Mouse (Mus musculus): ENCODE measurements around the gene Adgrg5. TPM values are rescaled to one million over a fixed set of nuclear protein-coding genes. Genes with fewer than 3 reads are reported as not detected.

Adgrg5 gene
- total RNA-seq, 2 experiments from 2014 or later: not detected

- no peak for DNase-seq (ENCODE audit: low spot score)
Observed at GRCm38 (mm10) chr8:94992010-94992409, 68.5 kb downstream of the Adgrg5 start.

GRCm38 (mm10) chr8:94992534-94992933 is 69.0 kb downstream of the Adgrg5 start:
- no peak for DNase-seq (ENCODE audit: low spot score)

Other genes with a start within 250 kb of the Adgrg5 start
- 1 to 10 TPM; 1.3 to 2.0 TPM for gene Pllp, start 227.4 kb upstream of the Adgrg5 start, total RNA-seq (2021)
- gene Ccl22, start 178.1 kb upstream of the Adgrg5 start, total RNA-seq (2021): not detected
- gene Cx3cl1, start 151.7 kb upstream of the Adgrg5 start, total RNA-seq (2021): 1 to 10 TPM in 1 of 2 experiments, under 1 TPM in 1; 0.71 to 1.5 TPM
- not detected for gene Ccl17, start 113.2 kb upstream of the Adgrg5 start, total RNA-seq (2021)
- gene Coq9, start 85.4 kb upstream of the Adgrg5 start, total RNA-seq (2021): 100 to 1,000 TPM; 392 to 399 TPM
- 10 to 100 TPM; 30.8 to 38.8 TPM for gene Ciapin1, start 85.3 kb upstream of the Adgrg5 start, total RNA-seq (2021)
- 10 to 100 TPM; 48.9 to 56.7 TPM for gene Polr2c, start 66.2 kb upstream of the Adgrg5 start, total RNA-seq (2021)
- gene Dok4, start 47.4 kb upstream of the Adgrg5 start, total RNA-seq (2021): 1 to 10 TPM; 3.3 to 7.2 TPM
- 1 to 10 TPM; 2.5 to 5.3 TPM for gene Ccdc102a, start 5.6 kb upstream of the Adgrg5 start, total RNA-seq (2021)
- 10 to 100 TPM; 19.8 to 24.3 TPM for gene Adgrg1, start 51.1 kb downstream of the Adgrg5 start, total RNA-seq (2021)
- under 1 TPM; 0.26 to 0.80 TPM for gene Adgrg3, start 94.0 kb downstream of the Adgrg5 start, total RNA-seq (2021)
- gene Drc7, start 131.4 kb downstream of the Adgrg5 start, total RNA-seq (2021): not detected
- 1 to 10 TPM; 6.6 to 7.4 TPM for gene Katnb1, start 157.5 kb downstream of the Adgrg5 start, total RNA-seq (2021)